Mouse (Mus musculus) kidney, adult 2 months (tissue): ENCODE measurements at regions not wholly inside any gene's neighbourhood (a gene's known extent, or its start where the extent isn't known, plus 50 kb on each side); places are given as distances from the start of the nearest gene placed in this dataset.

Experiments used
- CTCF ChIP-seq: fragments of 200-500 bp; conservative IDR thresholded peaks from 2 replicates; pipeline ENCODE4 v1.5.1; 2011; ENCODE audit warnings: low read depth, mild to moderate bottlenecking, control low read depth, low read length, moderate library complexity, mixed read lengths; ENCODE audit not compliant: insufficient read depth, insufficient read length
- POLR2A ChIP-seq: fragments of 200-500 bp; IDR thresholded peaks from one replicate; pipeline ENCODE4 v1.6.1; 2011; ENCODE audit warnings: low read depth, low read length, control low read depth

- TF ChIP-seq CTCF (no peak), POLR2A (no peak)
Observed at GRCm38 (mm10) chr10:24984801-24985200, 57.5 kb upstream of the Arg1 start.
